Mouse (Mus musculus): Measurements from ENCODE around the gene Nfatc4.

Gene Nfatc4

GRCm38 (mm10) chr14:55852646-55853551 lies 30.0 kb downstream of the Nfatc4 start:
- DNase-seq (ENCODE audit: extremely low spot score, low spot score): peak; percentile 76

- DNase-seq (ENCODE audit: extremely low spot score, low spot score): peak; percentile 85
Measured at GRCm38 (mm10) chr14:55853621-55854285, 30.8 kb downstream of the Nfatc4 start, which contains the start of gene Nynrin. Gene Nynrin, plus strand, starts transcription at chr14:55854010.

- peak; percentile 49 for DNase-seq (ENCODE audit: extremely low spot score, low spot score)
Measured at GRCm38 (mm10) chr14:55854406-55855100, 31.6 kb downstream of the Nfatc4 start.

GRCm38 (mm10) chr14:55855101-55855561 lies 32.2 kb downstream of the Nfatc4 start:
- DNase-seq (ENCODE audit: extremely low spot score, low spot score): peak; percentile 63

GRCm38 (mm10) chr14:55857588-55857987 lies 34.6 kb downstream of the Nfatc4 start:
- DNase-seq (ENCODE audit: extremely low spot score, low spot score): no peak

- no peak for DNase-seq (ENCODE audit: extremely low spot score, low spot score)
Measured at GRCm38 (mm10) chr14:55862186-55862585, 39.2 kb downstream of the Nfatc4 start.

GRCm38 (mm10) chr14:55862970-55863369 lies 40.0 kb downstream of the Nfatc4 start:
- DNase-seq (ENCODE audit: extremely low spot score, low spot score): no peak

- DNase-seq (ENCODE audit: extremely low spot score, low spot score): peak; percentile 69
Measured at GRCm38 (mm10) chr14:55863773-55864172, 40.8 kb downstream of the Nfatc4 start.

GRCm38 (mm10) chr14:55866962-55867361 lies 44.0 kb downstream of the Nfatc4 start:
- peak; percentile 77 for DNase-seq (ENCODE audit: extremely low spot score, low spot score)

GRCm38 (mm10) chr14:55868230-55869026 lies 45.5 kb downstream of the Nfatc4 start:
- DNase-seq (ENCODE audit: extremely low spot score, low spot score): no peak

- no peak for DNase-seq (ENCODE audit: extremely low spot score, low spot score)
Measured at GRCm38 (mm10) chr14:55869538-55869937, 46.6 kb downstream of the Nfatc4 start.

GRCm38 (mm10) chr14:55872039-55872438 lies 49.1 kb downstream of the Nfatc4 start:
- no peak for DNase-seq (ENCODE audit: extremely low spot score, low spot score)

- DNase-seq (ENCODE audit: extremely low spot score, low spot score): no peak
Measured at GRCm38 (mm10) chr14:55872551-55872950, 49.6 kb downstream of the Nfatc4 start.

GRCm38 (mm10) chr14:55873242-55873713 lies 50.3 kb downstream of the Nfatc4 start:
- no peak for DNase-seq (ENCODE audit: extremely low spot score, low spot score)

- peak; percentile 87 for DNase-seq (ENCODE audit: extremely low spot score, low spot score)
Measured at GRCm38 (mm10) chr14:55873714-55874683, 51.1 kb downstream of the Nfatc4 start.

- no peak for DNase-seq (ENCODE audit: extremely low spot score, low spot score)
Measured at GRCm38 (mm10) chr14:55877469-55878315, 54.7 kb downstream of the Nfatc4 start.

- DNase-seq (ENCODE audit: extremely low spot score, low spot score): no peak
Measured at GRCm38 (mm10) chr14:55878316-55878940, 55.5 kb downstream of the Nfatc4 start.

- peak; percentile 48 for DNase-seq (ENCODE audit: extremely low spot score, low spot score)
Measured at GRCm38 (mm10) chr14:55879623-55880022, 56.7 kb downstream of the Nfatc4 start.

Data from neural tube, embryonic 10.5 days (tissue).